Mouse (Mus musculus): Measurements from ENCODE around the gene Olfr294.

Gene Olfr294

GRCm38 (mm10) chr7:86616543-86616942 lies at the start of gene Olfr294:
TSS of gene Olfr294 (minus strand) at chr7:86616643.
- no peak for ATAC-seq (ENCODE audit: insufficient number of reproducible peaks, low FRiP score, low TSS enrichment)

GRCm38 (mm10) chr7:86648761-86649160 lies 32.3 kb upstream of the Olfr294 start, which contains the start of gene Olfr293:
TSS of gene Olfr293 (plus strand) at chr7:86649061.
- no peak for ATAC-seq (ENCODE audit: insufficient number of reproducible peaks, low FRiP score, low TSS enrichment)

DNA sequence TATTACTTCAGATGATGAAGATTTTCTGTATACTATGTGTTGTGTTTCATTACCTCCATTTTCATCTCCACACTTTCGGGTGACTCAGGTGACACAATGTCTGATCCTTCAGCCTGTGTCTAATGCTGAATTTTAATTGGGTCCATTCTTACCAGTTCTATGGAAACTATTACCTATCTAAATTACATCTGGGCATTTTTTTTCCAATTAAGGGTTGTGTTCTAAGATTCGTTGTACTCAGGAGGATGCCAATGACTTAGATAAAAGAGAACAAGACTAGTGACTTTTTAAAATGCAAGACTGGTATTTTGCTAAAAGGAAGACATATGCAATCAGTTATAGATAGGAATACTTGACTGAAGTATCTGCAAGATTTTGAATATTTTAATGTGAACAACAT lies 32.9 kb downstream of the Olfr294 start, which contains the start of gene Olfr295:
TSS of gene Olfr295 (plus strand) at position 301 of the 400 bp plus-strand sequence.
- no peak for ATAC-seq (ENCODE audit: insufficient number of reproducible peaks, low FRiP score, low TSS enrichment)
